Mouse (Mus musculus): ENCODE data around the gene Gdpgp1.

GRCm38 (mm10) chr7:80216566-80216965 is 16.1 kb upstream of the Gdpgp1 start:
- no peak for TF ChIP-seq POLR2A (IDR thresholded peaks at IDR 0.05; ENCODE audit: borderline replicate concordance, extremely low read depth, insufficient read depth, insufficient read length, poor library complexity, severe bottlenecking)
- TF ChIP-seq CTCF (IDR thresholded peaks at IDR 0.05; ENCODE audit: borderline replicate concordance, extremely low read depth, insufficient read depth, insufficient read length), result 0 out of 2 replicates have a peak, but pooled peaks have one; percentile 6
